Mouse (Mus musculus) erythroblast, adult 5-6 weeks (primary cell): ENCODE measurements around the gene 5730596B20Rik. TPM values are rescaled to one million over a fixed set of nuclear protein-coding genes. Genes with fewer than 3 reads are reported as not detected.

ENCODE experiments used
- ATAC-seq: replicated peaks from 2 replicates; pipeline ENCODE4 v1.8.0; 2016; ENCODE audit warnings: moderate number of reproducible peaks, mild to moderate bottlenecking, moderate TSS enrichment, inconsistent platforms; ENCODE audit not compliant: poor library complexity, low FRiP score, severe bottlenecking
- total RNA-seq, 2 experiments: library from RNA; stranded (forward) in 1 of 2; stranded (reverse) in 1 of 2; fragments of 150-400 nt in 1 of 2; fragments of 200-764, 138-1000 nt in 1 of 2; gene quantifications; 2 replicates each; pipeline versions ENCODE4 v1.2.3 to v1.2.4; 2015 to 2017; ENCODE audit warnings: low replicate concordance in 2 of 2

The 5730596B20Rik gene
- total RNA-seq (2015; ENCODE audit: low replicate concordance) (not detected in 2 replicates), total RNA-seq (2017; ENCODE audit: low replicate concordance) (not detected in 2 replicates)

GRCm38 (mm10) chr6:52177061-52177735, at the start of gene 5730596B20Rik:
Gene 5730596B20Rik, plus strand, starts transcription at chr6:52177498.
- ATAC-seq: no peak

- ATAC-seq: no peak
Observed at GRCm38 (mm10) chr6:52137841-52138535, 39.3 kb upstream of the 5730596B20Rik start.

GRCm38 (mm10) chr6:52138576-52138975, 38.7 kb upstream of the 5730596B20Rik start:
- no peak for ATAC-seq

- ATAC-seq: no peak
Observed at GRCm38 (mm10) chr6:52139115-52139514, 38.2 kb upstream of the 5730596B20Rik start.

- ATAC-seq: no peak
Observed at GRCm38 (mm10) chr6:52150401-52150966, 26.8 kb upstream of the 5730596B20Rik start.

- no peak for ATAC-seq
Observed at GRCm38 (mm10) chr6:52151571-52151970, 25.7 kb upstream of the 5730596B20Rik start.

GRCm38 (mm10) chr6:52152226-52153193, 24.8 kb upstream of the 5730596B20Rik start:
- no peak for ATAC-seq

GRCm38 (mm10) chr6:52153270-52153669, 24.0 kb upstream of the 5730596B20Rik start:
- no peak for ATAC-seq

- ATAC-seq: no peak
Observed at GRCm38 (mm10) chr6:52154044-52154443, 23.3 kb upstream of the 5730596B20Rik start.

- no peak for ATAC-seq
Observed at GRCm38 (mm10) chr6:52155471-52155870, 21.8 kb upstream of the 5730596B20Rik start.

GRCm38 (mm10) chr6:52156551-52157200, 20.6 kb upstream of the 5730596B20Rik start:
- ATAC-seq: no peak

- no peak for ATAC-seq
Observed at GRCm38 (mm10) chr6:52157466-52158275, 19.6 kb upstream of the 5730596B20Rik start.

- ATAC-seq: no peak
Observed at GRCm38 (mm10) chr6:52158276-52159051, 18.8 kb upstream of the 5730596B20Rik start, which contains the start of gene Hoxa1. Gene Hoxa1, minus strand, starts transcription at chr6:52158317.

- ATAC-seq: no peak
Observed at GRCm38 (mm10) chr6:52159164-52159761, 18.0 kb upstream of the 5730596B20Rik start.

- ATAC-seq: no peak
Observed at GRCm38 (mm10) chr6:52159979-52160378, 17.3 kb upstream of the 5730596B20Rik start.

GRCm38 (mm10) chr6:52160511-52161335, 16.6 kb upstream of the 5730596B20Rik start:
- ATAC-seq: no peak
